Mouse (Mus musculus): ENCODE measurements around the gene Myo1a.

DNA sequence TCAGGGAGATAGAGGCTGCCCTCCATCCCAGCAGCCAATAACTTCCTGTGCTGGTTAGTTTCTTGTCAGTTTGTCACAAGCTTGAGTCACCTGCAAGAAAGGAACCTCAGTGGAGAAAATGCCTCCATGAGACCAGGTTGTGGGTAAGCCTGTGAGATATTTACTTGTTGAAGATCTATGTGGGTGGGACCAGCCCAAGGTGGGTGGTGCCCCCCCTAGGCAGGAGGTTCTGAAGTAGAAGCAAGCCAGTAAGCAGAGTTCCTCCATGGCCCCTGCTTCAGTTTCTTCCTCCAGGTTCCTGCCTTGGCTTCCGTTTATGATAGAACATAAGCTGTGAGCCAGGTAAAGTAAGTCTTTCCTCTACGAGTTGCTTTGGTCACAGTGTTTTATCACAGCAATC, 31.3 kb downstream of the Myo1a start:
- TF ChIP-seq HCFC1 (IDR thresholded peaks at IDR 0.05; ENCODE audit: borderline replicate concordance, insufficient read depth, low read length) (no peak), CHD2 (IDR thresholded peaks at IDR 0.05; ENCODE audit: low read depth, low read length) (no peak)

All from ES-E14 (cell line).